ENCODE assay signal across 8 mouse cellular contexts in genomic region chr17:15208030-15208807, GRCm38 (mm10).
DNase-seq lines count a peak whose midpoint lies in the region; ATAC-seq lines count a peak whose summit lies in the region.

No protein-coding gene starts in this region.

- no peak overlapping the region for H3K27ac ChIP-seq in heart, embryonic 15.5 days
- H3K27ac ChIP-seq in liver, embryonic 13.5 days: no peak overlapping the region
- peak overlapping the region; percentile 86 for H3K27ac ChIP-seq in neural tube, embryonic 15.5 days (replicated peaks)

- peak; percentile 25 for DNase-seq in kidney, adult 18-20 months
- no peak for DNase-seq in kidney, adult 11 months
- peak; percentile 82 for DNase-seq in embryo, embryonic 11 days
- DNase-seq in kidney, postnatal 4 days: peak; percentile 80 to 86
- DNase-seq in liver, embryonic 13.5 days: peak; percentile 39

- peaks cover 20% of the 10 kb centered on the region for H3K4me1 ChIP-seq in heart, embryonic 15.5 days (replicated peaks)
- peaks cover 9% of the 10 kb centered on the region for H3K4me1 ChIP-seq in liver, embryonic 13.5 days (replicated peaks)
- H3K4me1 ChIP-seq in neural tube, embryonic 15.5 days: peaks cover 19% of the 10 kb centered on the region

- peak overlapping the region; percentile 37 for H3K4me3 ChIP-seq in heart, embryonic 15.5 days
- H3K4me3 ChIP-seq in liver, embryonic 13.5 days (replicated peaks): peak overlapping the region; percentile 29
- peak overlapping the region; percentile 34 for H3K4me3 ChIP-seq in neural tube, embryonic 15.5 days (replicated peaks)

- peaks cover 14% of the 10 kb centered on the region for H3K27me3 ChIP-seq in heart, embryonic 15.5 days
- no peaks in the 10 kb centered on the region for H3K27me3 ChIP-seq in liver, embryonic 13.5 days
- H3K27me3 ChIP-seq in neural tube, embryonic 15.5 days (replicated peaks): no peaks in the 10 kb centered on the region

- no peaks in the 10 kb centered on the region for H3K36me3 ChIP-seq in heart, embryonic 15.5 days
- H3K36me3 ChIP-seq in liver, embryonic 13.5 days: no peaks in the 10 kb centered on the region
- no peaks in the 10 kb centered on the region for H3K36me3 ChIP-seq in neural tube, embryonic 15.5 days

- H3K9me3 ChIP-seq in heart, embryonic 15.5 days (replicated peaks): no peaks in the 10 kb centered on the region
- no peaks in the 10 kb centered on the region for H3K9me3 ChIP-seq in liver, embryonic 13.5 days (replicated peaks)
- no peaks in the 10 kb centered on the region for H3K9me3 ChIP-seq in neural tube, embryonic 15.5 days (replicated peaks)

- H3K9ac ChIP-seq in heart, embryonic 15.5 days: no peak overlapping the region
- no peak overlapping the region for H3K9ac ChIP-seq in liver, embryonic 13.5 days
- H3K9ac ChIP-seq in neural tube, embryonic 15.5 days (replicated peaks): peak overlapping the region; percentile 47

- H3K4me2 ChIP-seq in heart, embryonic 15.5 days: peak overlapping the region; percentile 60
- H3K4me2 ChIP-seq in liver, embryonic 13.5 days: peak overlapping the region; percentile 56
- peak overlapping the region; percentile 62 for H3K4me2 ChIP-seq in neural tube, embryonic 15.5 days

- 0 out of 2 replicates have a peak, but pooled peaks have one; percentile 48 for ATAC-seq in heart, embryonic 15.5 days (replicated peaks; ENCODE audit: insufficient number of reproducible peaks, insufficient read depth, low FRiP score, low read depth)
- ATAC-seq in liver, embryonic 13.5 days (ENCODE audit: low read depth): peak; percentile 50; the same call in 1 of the 2 replicates
- peak; percentile 86 for ATAC-seq in neural tube, embryonic 15.5 days (ENCODE audit: low FRiP score)
- no peak for ATAC-seq in monocyte, adult 5-6 weeks (replicated peaks; ENCODE audit: insufficient number of reproducible peaks, low FRiP score, low TSS enrichment, poor library complexity, severe bottlenecking)

- 10% methylated on average over 19 of the region's 19 CpGs for WGBS in heart, embryonic 15.5 days
- 16% methylated on average over 19 of the region's 19 CpGs for WGBS in liver, embryonic 13.5 days (ENCODE audit: insufficient replicate concordance)
- 2% methylated on average over 19 of the region's 19 CpGs for WGBS in neural tube, embryonic 15.5 days
